Mouse (Mus musculus): Measurements from ENCODE around the gene Dnttip1. TPM values are rescaled to one million over a fixed set of nuclear protein-coding genes. Genes with fewer than 3 reads are reported as not detected.

The Dnttip1 gene
- polyA plus RNA-seq, 1 experiment from 2014 or later, result 56.9 TPM

GRCm38 (mm10) chr2:164757841-164758240 lies 12.1 kb downstream of the Dnttip1 start:
- no peaks in the 10 kb centered on the region for H3K27me3 ChIP-seq (replicated peaks)
- peak overlapping the region; percentile 63; the same call in 1 of the 2 replicates for H3K9ac ChIP-seq
- 90% methylated on average over 11 of the region's 11 CpGs for WGBS (ENCODE audit: insufficient replicate concordance)
- no peak for ATAC-seq
- peaks cover 61% of the 10 kb centered on the region for H3K4me1 ChIP-seq
- H3K9me3 ChIP-seq (replicated peaks), result no peaks in the 10 kb centered on the region
- 0 out of 2 replicates have a peak overlapping the region, but pooled peaks have one; percentile 56 for H3K4me2 ChIP-seq
- peak overlapping the region; percentile 95 for H3K27ac ChIP-seq
- H3K36me3 ChIP-seq, result peaks cover 100% of the 10 kb centered on the region
- no peak overlapping the region for H3K4me3 ChIP-seq

GRCm38 (mm10) chr2:164758692-164759091 lies 12.9 kb downstream of the Dnttip1 start:
- H3K4me3 ChIP-seq, result no peak overlapping the region
- H3K27me3 ChIP-seq (replicated peaks), result no peaks in the 10 kb centered on the region
- peak; percentile 75 for ATAC-seq
- H3K27ac ChIP-seq, result peak overlapping the region; percentile 95
- H3K9ac ChIP-seq, result peak overlapping the region; percentile 63
- H3K4me2 ChIP-seq, result peak overlapping the region; percentile 56
- H3K4me1 ChIP-seq, result peaks cover 69% of the 10 kb centered on the region
- H3K36me3 ChIP-seq, result peaks cover 100% of the 10 kb centered on the region
- no peaks in the 10 kb centered on the region for H3K9me3 ChIP-seq (replicated peaks)
- 43% methylated on average over 1 of the region's 1 CpGs for WGBS (ENCODE audit: insufficient replicate concordance)

GRCm38 (mm10) chr2:164760059-164760833 lies 14.5 kb downstream of the Dnttip1 start:
- H3K9me3 ChIP-seq (replicated peaks), result no peaks in the 10 kb centered on the region
- peak; percentile 80 for ATAC-seq
- H3K36me3 ChIP-seq, result peaks cover 95% of the 10 kb centered on the region
- peak overlapping the region; percentile 63 for H3K9ac ChIP-seq
- peaks cover 75% of the 10 kb centered on the region for H3K4me1 ChIP-seq
- H3K4me3 ChIP-seq, result 0 out of 2 replicates have a peak overlapping the region, but pooled peaks have one; percentile 16
- no peaks in the 10 kb centered on the region for H3K27me3 ChIP-seq (replicated peaks)
- H3K27ac ChIP-seq, result peak overlapping the region; percentile 95
- peak overlapping the region; percentile 56 for H3K4me2 ChIP-seq
- WGBS (ENCODE audit: insufficient replicate concordance), result 42% methylated on average over 4 of the region's 4 CpGs

- WGBS (ENCODE audit: insufficient replicate concordance), result 64% methylated on average over 2 of the region's 2 CpGs
Observed at GRCm38 (mm10) chr2:164761502-164761901, 15.7 kb downstream of the Dnttip1 start.

GRCm38 (mm10) chr2:164761971-164762370 lies 16.2 kb downstream of the Dnttip1 start:
- no peaks in the 10 kb centered on the region for H3K9me3 ChIP-seq (replicated peaks)
- peak overlapping the region; percentile 62 for H3K9ac ChIP-seq
- H3K4me2 ChIP-seq, result peak overlapping the region; percentile 56
- no peaks in the 10 kb centered on the region for H3K27me3 ChIP-seq (replicated peaks)
- H3K27ac ChIP-seq, result peak overlapping the region; percentile 95
- H3K4me1 ChIP-seq, result peaks cover 76% of the 10 kb centered on the region
- 92% methylated on average over 4 of the region's 4 CpGs for WGBS (ENCODE audit: insufficient replicate concordance)
- H3K36me3 ChIP-seq, result peaks cover 95% of the 10 kb centered on the region
- ATAC-seq, result no peak
- no peak overlapping the region for H3K4me3 ChIP-seq

More at GRCm38 (mm10) chr2:164761502-164761901, 15.7 kb downstream of the Dnttip1 start:
- peaks cover 78% of the 10 kb centered on the region for H3K4me1 ChIP-seq
- ATAC-seq, result peak; percentile 92
- H3K9ac ChIP-seq, result peak overlapping the region; percentile 62
- peaks cover 95% of the 10 kb centered on the region for H3K36me3 ChIP-seq
- no peak overlapping the region for H3K4me3 ChIP-seq
- peak overlapping the region; percentile 56 for H3K4me2 ChIP-seq
- H3K27ac ChIP-seq, result peak overlapping the region; percentile 95
- no peaks in the 10 kb centered on the region for H3K9me3 ChIP-seq (replicated peaks)
- H3K27me3 ChIP-seq (replicated peaks), result no peaks in the 10 kb centered on the region

- H3K27ac ChIP-seq, result peak overlapping the region; percentile 95
- H3K4me2 ChIP-seq, result peak overlapping the region; percentile 56; the same call in 1 of the 2 replicates
- no peaks in the 10 kb centered on the region for H3K27me3 ChIP-seq (replicated peaks)
- 75% methylated on average over 7 of the region's 7 CpGs for WGBS (ENCODE audit: insufficient replicate concordance)
- peak overlapping the region; percentile 62 for H3K9ac ChIP-seq
- peaks cover 71% of the 10 kb centered on the region for H3K4me1 ChIP-seq
- no peaks in the 10 kb centered on the region for H3K9me3 ChIP-seq (replicated peaks)
- H3K36me3 ChIP-seq, result peaks cover 95% of the 10 kb centered on the region
- peak; percentile 18; the same call in 1 of the 2 replicates for ATAC-seq
- H3K4me3 ChIP-seq, result no peak overlapping the region
Observed at GRCm38 (mm10) chr2:164762593-164762992, 16.8 kb downstream of the Dnttip1 start.

- Histone ChIP-seq H3K27me3 (replicated peaks) (no peaks in the 10 kb centered on the region), H3K9ac (no peak overlapping the region), H3K4me3 (no peak overlapping the region), H3K9me3 (replicated peaks) (no peaks in the 10 kb centered on the region), H3K4me2 (no peak overlapping the region), H3K27ac (peak overlapping the region; percentile 64), H3K36me3 (peaks cover 76% of the 10 kb centered on the region), H3K4me1 (peaks cover 51% of the 10 kb centered on the region)
- no peak for ATAC-seq
- 77% methylated on average over 3 of the region's 3 CpGs for WGBS (ENCODE audit: insufficient replicate concordance)
Observed at GRCm38 (mm10) chr2:164765841-164766240, 20.1 kb downstream of the Dnttip1 start.

GRCm38 (mm10) chr2:164767812-164768540 lies 22.2 kb downstream of the Dnttip1 start:
- Histone ChIP-seq H3K27ac (peak overlapping the region; percentile 72), H3K4me2 (peak overlapping the region; percentile 74), H3K4me1 (peaks cover 51% of the 10 kb centered on the region), H3K4me3 (peak overlapping the region; percentile 13), H3K9me3 (replicated peaks) (no peaks in the 10 kb centered on the region), H3K9ac (peak overlapping the region; percentile 18; the same call in 1 of the 2 replicates), H3K36me3 (peaks cover 76% of the 10 kb centered on the region), H3K27me3 (replicated peaks) (no peaks in the 10 kb centered on the region)
- no peak for ATAC-seq
- 89% methylated on average over 15 of the region's 15 CpGs for WGBS (ENCODE audit: insufficient replicate concordance)

GRCm38 (mm10) chr2:164769258-164770037 lies 23.7 kb downstream of the Dnttip1 start, which contains the start of gene Ube2c:
Gene Ube2c, plus strand, starts transcription at chr2:164769898.
- Histone ChIP-seq H3K36me3 (peaks cover 74% of the 10 kb centered on the region), H3K27me3 (replicated peaks) (no peaks in the 10 kb centered on the region), H3K4me2 (peak within 1 kb of the TSS; percentile 85), H3K27ac (peak within 1 kb of the TSS; percentile 96), H3K4me1 (peaks cover 57% of the 10 kb centered on the region), H3K9me3 (replicated peaks) (no peaks in the 10 kb centered on the region), H3K9ac (peak within 1 kb of the TSS; percentile 97), H3K4me3 (peak within 1 kb of the TSS; percentile 98)
- 1% methylated on average over 53 of the region's 53 CpGs for WGBS (ENCODE audit: insufficient replicate concordance)
- peak; percentile 95 for ATAC-seq

- no peak for ATAC-seq
- 1% methylated on average over 15 of the region's 15 CpGs for WGBS (ENCODE audit: insufficient replicate concordance)
- Histone ChIP-seq H3K36me3 (peaks cover 66% of the 10 kb centered on the region), H3K4me3 (peak overlapping the region; percentile 98), H3K4me1 (peaks cover 59% of the 10 kb centered on the region), H3K4me2 (peak overlapping the region; percentile 85), H3K27me3 (replicated peaks) (peaks cover 5% of the 10 kb centered on the region; the same call in 1 of the 2 replicates), H3K9me3 (replicated peaks) (no peaks in the 10 kb centered on the region), H3K27ac (peak overlapping the region; percentile 96), H3K9ac (peak overlapping the region; percentile 97)
Observed at GRCm38 (mm10) chr2:164770279-164770678, 24.5 kb downstream of the Dnttip1 start.

- H3K27ac ChIP-seq, result peak overlapping the region; percentile 96
- H3K9ac ChIP-seq, result peak overlapping the region; percentile 97
- H3K4me3 ChIP-seq, result peak overlapping the region; percentile 98
- no peak for ATAC-seq
- H3K27me3 ChIP-seq (replicated peaks), result peaks cover 13% of the 10 kb centered on the region
- H3K9me3 ChIP-seq (replicated peaks), result no peaks in the 10 kb centered on the region
- peak overlapping the region; percentile 85 for H3K4me2 ChIP-seq
- H3K4me1 ChIP-seq, result peaks cover 57% of the 10 kb centered on the region
- peaks cover 57% of the 10 kb centered on the region for H3K36me3 ChIP-seq
- WGBS (ENCODE audit: insufficient replicate concordance), result 66% methylated on average over 8 of the region's 8 CpGs
Observed at GRCm38 (mm10) chr2:164771123-164771522, 25.3 kb downstream of the Dnttip1 start.
